Mouse (Mus musculus): Measurements from ENCODE around the gene Ephb4. TPM values are rescaled to one million over a fixed set of nuclear protein-coding genes. Genes with fewer than 3 reads are reported as not detected.

Ephb4 gene
- polyA plus RNA-seq, 1 experiment = not detected

DNA sequence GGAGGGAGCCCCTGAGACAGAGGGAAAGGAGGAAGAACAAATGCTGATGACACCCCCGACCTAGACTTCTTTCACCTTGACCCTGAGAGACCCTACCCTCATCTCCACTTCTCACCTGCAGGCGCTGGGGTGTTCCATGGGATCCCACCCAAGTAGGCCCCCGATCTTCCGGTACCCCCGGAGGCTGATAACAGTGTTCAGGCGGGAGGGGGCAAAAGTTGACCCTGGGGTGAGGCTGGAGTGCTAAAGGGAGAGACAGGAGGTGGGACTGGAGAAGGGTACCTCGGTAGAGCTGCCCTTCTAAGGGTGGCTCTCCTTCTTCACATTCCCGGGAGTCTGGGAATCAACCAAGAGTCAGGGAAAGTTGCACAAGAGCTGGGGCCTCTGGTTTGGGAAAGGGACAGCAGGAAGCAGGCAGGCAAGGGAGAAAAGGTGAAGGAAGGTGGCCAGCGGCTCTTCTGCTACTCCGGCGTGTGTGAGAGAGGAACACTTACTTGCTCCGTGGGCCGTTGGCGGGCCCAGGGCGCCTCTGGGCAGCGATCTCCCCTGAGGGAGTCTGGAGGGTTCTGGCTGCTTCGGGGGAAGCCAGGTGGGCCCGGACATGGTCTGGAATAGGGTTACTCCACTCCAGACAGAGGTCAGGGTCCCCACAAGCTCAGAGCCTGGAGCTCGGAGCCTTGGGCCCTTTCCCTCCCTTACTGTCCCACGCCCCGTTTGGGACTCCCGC is 36.3 kb upstream of the Ephb4 start:
- peak overlapping the region; percentile 92 for H3K4me3 ChIP-seq (replicated peaks)
- TF ChIP-seq GATA1 (IDR thresholded peaks at IDR 0.05; ENCODE audit: borderline replicate concordance, low read length) = no peak
- no peak for TF ChIP-seq FLI1 (IDR thresholded peaks at IDR 0.05; ENCODE audit: low read length)
- peaks cover 64% of the 10 kb centered on the region for H3K36me3 ChIP-seq (replicated peaks; ENCODE audit: low read length)
- no peaks in the 10 kb centered on the region for H3K9me3 ChIP-seq
- H3K27me3 ChIP-seq (replicated peaks) = no peaks in the 10 kb centered on the region
- H3K4me1 ChIP-seq = peaks cover 75% of the 10 kb centered on the region

- H3K4me1 ChIP-seq = peaks cover 70% of the 10 kb centered on the region
- peak within 1 kb of the TSS; percentile 92 for H3K4me3 ChIP-seq (replicated peaks)
- peaks cover 60% of the 10 kb centered on the region for H3K36me3 ChIP-seq (replicated peaks; ENCODE audit: low read length)
- no peaks in the 10 kb centered on the region for H3K9me3 ChIP-seq
- no peak for TF ChIP-seq FLI1 (IDR thresholded peaks at IDR 0.05; ENCODE audit: low read length)
- no peak for TF ChIP-seq GATA1 (IDR thresholded peaks at IDR 0.05; ENCODE audit: borderline replicate concordance, low read length)
- no peaks in the 10 kb centered on the region for H3K27me3 ChIP-seq (replicated peaks)
These were observed 35.5 kb upstream of the Ephb4 start, which contains the start of gene Trip6 for GRCm38 (mm10) chr5:137314193-137315083. TSS of gene Trip6 (minus strand) at chr5:137314404.

- Histone ChIP-seq H3K4me3 (replicated peaks) (no peak overlapping the region), H3K36me3 (replicated peaks; ENCODE audit: low read length) (peaks cover 59% of the 10 kb centered on the region)
These were observed 34.6 kb upstream of the Ephb4 start for GRCm38 (mm10) chr5:137315084-137315903.

DNA sequence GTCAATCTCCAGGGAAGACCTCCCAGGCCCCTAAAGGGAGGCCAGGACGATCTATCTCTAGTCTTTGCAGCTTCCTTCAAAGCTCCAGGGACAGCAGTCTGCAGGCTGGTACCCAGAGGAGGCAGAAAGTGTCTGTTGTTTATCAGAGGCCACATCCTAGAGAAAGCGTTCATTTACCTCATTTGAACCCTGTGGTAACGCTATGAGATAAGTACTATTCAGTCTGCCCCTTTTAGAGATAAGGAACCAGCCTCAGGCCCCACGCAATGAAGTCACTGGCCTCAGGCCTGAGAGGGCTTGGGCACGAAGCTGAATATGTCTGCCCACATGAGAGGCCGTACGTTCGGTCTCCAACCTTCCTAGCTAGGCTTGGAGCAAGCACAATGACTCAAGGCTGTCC is 32.5 kb upstream of the Ephb4 start:
- Histone ChIP-seq H3K27me3 (replicated peaks) (no peaks in the 10 kb centered on the region), H3K9me3 (no peaks in the 10 kb centered on the region), H3K36me3 (replicated peaks; ENCODE audit: low read length) (peaks cover 60% of the 10 kb centered on the region), H3K4me3 (replicated peaks) (no peak overlapping the region), H3K4me1 (peaks cover 51% of the 10 kb centered on the region)
- TF ChIP-seq GATA1 (IDR thresholded peaks at IDR 0.05; ENCODE audit: borderline replicate concordance, low read length) (no peak), FLI1 (IDR thresholded peaks at IDR 0.05; ENCODE audit: low read length) (no peak)

More at GRCm38 (mm10) chr5:137315084-137315903, 34.6 kb upstream of the Ephb4 start:
- TF ChIP-seq GATA1 (IDR thresholded peaks at IDR 0.05; ENCODE audit: borderline replicate concordance, low read length) = no peak
- TF ChIP-seq FLI1 (IDR thresholded peaks at IDR 0.05; ENCODE audit: low read length) = no peak
- H3K9me3 ChIP-seq = no peaks in the 10 kb centered on the region
- no peaks in the 10 kb centered on the region for H3K27me3 ChIP-seq (replicated peaks)
- H3K4me1 ChIP-seq = peaks cover 69% of the 10 kb centered on the region

DNA sequence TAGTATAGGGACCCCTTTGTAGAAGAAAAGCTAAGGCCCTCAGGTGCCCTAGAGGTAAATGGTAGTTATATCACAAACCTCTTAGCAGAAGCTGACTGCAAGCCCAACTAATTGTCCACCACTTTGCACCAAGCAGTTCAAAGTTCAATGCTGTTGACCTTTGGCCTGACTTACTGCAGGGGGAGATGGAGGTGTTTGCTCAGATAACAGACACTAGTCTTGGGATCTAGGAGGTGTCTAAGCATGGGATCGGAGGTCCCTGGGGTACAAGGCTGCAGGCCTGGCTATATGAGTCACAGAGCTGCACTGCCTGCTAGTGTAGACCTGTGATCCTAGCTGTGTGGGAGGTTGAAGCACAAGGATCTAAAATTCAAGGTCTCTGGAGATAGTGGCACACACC is 31.3 kb upstream of the Ephb4 start:
- Histone ChIP-seq H3K9me3 (no peaks in the 10 kb centered on the region), H3K4me3 (replicated peaks) (no peak overlapping the region), H3K4me1 (peaks cover 39% of the 10 kb centered on the region), H3K27me3 (replicated peaks) (no peaks in the 10 kb centered on the region), H3K36me3 (replicated peaks; ENCODE audit: low read length) (peaks cover 71% of the 10 kb centered on the region)
- TF ChIP-seq FLI1 (IDR thresholded peaks at IDR 0.05; ENCODE audit: low read length) = no peak
- TF ChIP-seq GATA1 (IDR thresholded peaks at IDR 0.05; ENCODE audit: borderline replicate concordance, low read length) = no peak

- Histone ChIP-seq H3K9me3 (no peaks in the 10 kb centered on the region), H3K36me3 (replicated peaks; ENCODE audit: low read length) (peaks cover 76% of the 10 kb centered on the region), H3K4me1 (peaks cover 16% of the 10 kb centered on the region), H3K27me3 (replicated peaks) (no peaks in the 10 kb centered on the region), H3K4me3 (replicated peaks) (no peak overlapping the region)
- TF ChIP-seq FLI1 (IDR thresholded peaks at IDR 0.05; ENCODE audit: low read length) (no peak), GATA1 (IDR thresholded peaks at IDR 0.05; ENCODE audit: borderline replicate concordance, low read length) (no peak)
These were observed 28.9 kb upstream of the Ephb4 start for GRCm38 (mm10) chr5:137320996-137321395.

DNA sequence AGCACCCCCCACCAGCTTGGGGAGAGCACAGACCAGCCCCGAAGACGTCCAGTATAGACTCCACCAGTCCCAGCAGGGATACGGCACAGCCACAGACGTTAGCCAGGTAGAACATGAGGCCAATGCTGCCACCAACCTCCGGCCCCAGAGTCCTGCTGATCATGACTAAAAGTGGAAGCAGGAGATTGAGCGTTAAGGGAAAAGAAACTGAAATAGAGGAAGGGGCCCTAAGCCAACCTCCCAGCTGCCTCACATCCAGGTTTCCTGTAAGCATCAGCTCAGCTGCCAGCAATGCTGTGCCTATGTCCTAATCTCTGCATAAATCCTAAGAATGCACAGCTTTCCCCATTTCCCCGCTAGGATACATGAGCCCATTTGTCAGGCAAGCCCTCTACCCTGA is 19.0 kb upstream of the Ephb4 start:
- H3K4me3 ChIP-seq (replicated peaks) = no peak overlapping the region
- peaks cover 51% of the 10 kb centered on the region for H3K4me1 ChIP-seq
- no peak for TF ChIP-seq FLI1 (IDR thresholded peaks at IDR 0.05; ENCODE audit: low read length)
- no peak for TF ChIP-seq GATA1 (IDR thresholded peaks at IDR 0.05; ENCODE audit: borderline replicate concordance, low read length)
- H3K27me3 ChIP-seq (replicated peaks) = peaks cover 7% of the 10 kb centered on the region
- H3K36me3 ChIP-seq (replicated peaks; ENCODE audit: low read length) = peaks cover 32% of the 10 kb centered on the region
- H3K9me3 ChIP-seq = no peaks in the 10 kb centered on the region

GRCm38 (mm10) chr5:137332857-137333511 is 16.9 kb upstream of the Ephb4 start:
- Histone ChIP-seq H3K4me3 (replicated peaks) (peak overlapping the region; percentile 97), H3K4me1 (peaks cover 57% of the 10 kb centered on the region), H3K27me3 (replicated peaks) (peaks cover 19% of the 10 kb centered on the region), H3K36me3 (replicated peaks; ENCODE audit: low read length) (peaks cover 16% of the 10 kb centered on the region), H3K9me3 (no peaks in the 10 kb centered on the region)
- no peak for TF ChIP-seq GATA1 (IDR thresholded peaks at IDR 0.05; ENCODE audit: borderline replicate concordance, low read length)
- TF ChIP-seq FLI1 (IDR thresholded peaks at IDR 0.05; ENCODE audit: low read length) = no peak
